Mouse (Mus musculus): ENCODE results near the gene Gmfg. TPM values are rescaled to one million over a fixed set of nuclear protein-coding genes. Genes with fewer than 3 reads are reported as not detected.

The Gmfg gene
- polyA plus RNA-seq (2014; fragmentation: Nextera tagmentation; extraction: Ambion mirVana): 11.8 and 17.9 TPM in 2 replicates

- Histone ChIP-seq H3K4me3 (ENCODE audit: low read length) (peak within 1 kb of the TSS; percentile 93), H3K9me3 (ENCODE audit: control insufficient read depth, low read length) (no peaks in the 10 kb centered on the region), H3K4me1 (ENCODE audit: control insufficient read depth, insufficient read depth, low read length) (0 out of 2 replicates have a peak, but pooled peaks cover 15% of the 10 kb centered on the region), H3K27ac (ENCODE audit: low read depth, low read length) (peak within 1 kb of the TSS; percentile 61), H3K27me3 (ENCODE audit: control insufficient read depth, insufficient read depth, low read length) (no peaks in the 10 kb centered on the region), H3K36me3 (ENCODE audit: control insufficient read depth, insufficient read depth, low read length) (peaks cover 10% of the 10 kb centered on the region; the same call in 1 of the 2 replicates), H3K4me2 (replicated peaks; ENCODE audit: low read depth, low read length) (peak within 1 kb of the TSS; percentile 63), H3K9ac (ENCODE audit: low read depth, low read length) (peak within 1 kb of the TSS; percentile 60)
- under 1% methylated on average over 16 of the region's 16 CpGs for WGBS
- peak; percentile 43 for ATAC-seq (ENCODE audit: low FRiP score, low TSS enrichment)
Measured at GRCm38 (mm10) chr7:28436932-28437570, at the start of gene Gmfg. Gmfg (plus strand) TSS chr7:28437447.

GRCm38 (mm10) chr7:28390331-28390730 is 46.9 kb upstream of the Gmfg start:
- Histone ChIP-seq H3K4me1 (ENCODE audit: control insufficient read depth, insufficient read depth, low read length) (peaks cover 10% of the 10 kb centered on the region; the same call in 1 of the 2 replicates), H3K9ac (ENCODE audit: low read depth, low read length) (no peak overlapping the region), H3K36me3 (ENCODE audit: control insufficient read depth, insufficient read depth, low read length) (peaks cover 42% of the 10 kb centered on the region), H3K4me3 (ENCODE audit: low read length) (no peak overlapping the region), H3K9me3 (ENCODE audit: control insufficient read depth, low read length) (no peaks in the 10 kb centered on the region), H3K27ac (ENCODE audit: low read depth, low read length) (no peak overlapping the region), H3K4me2 (replicated peaks; ENCODE audit: low read depth, low read length) (no peak overlapping the region), H3K27me3 (ENCODE audit: control insufficient read depth, insufficient read depth, low read length) (no peaks in the 10 kb centered on the region)
- no peak for ATAC-seq (ENCODE audit: low FRiP score, low TSS enrichment)
- 94% methylated on average over 3 of the region's 3 CpGs for WGBS

GRCm38 (mm10) chr7:28392429-28393271 is 44.6 kb upstream of the Gmfg start, which contains the start of the genes Med29 and Paf1:
Med29 (minus strand) TSS chr7:28392708.
Paf1 (plus strand) TSS chr7:28392951.
- ATAC-seq (ENCODE audit: low FRiP score, low TSS enrichment): peak; percentile 98
- Histone ChIP-seq H3K4me3 (ENCODE audit: low read length) (peak within 1 kb of the TSS; percentile 92), H3K4me1 (ENCODE audit: control insufficient read depth, insufficient read depth, low read length) (peaks cover 10% of the 10 kb centered on the region; the same call in 1 of the 2 replicates), H3K4me2 (replicated peaks; ENCODE audit: low read depth, low read length) (peak within 1 kb of the TSS; percentile 90), H3K36me3 (ENCODE audit: control insufficient read depth, insufficient read depth, low read length) (peaks cover 50% of the 10 kb centered on the region), H3K27ac (ENCODE audit: low read depth, low read length) (peak within 1 kb of the TSS; percentile 65; the same call in 1 of the 2 replicates), H3K9me3 (ENCODE audit: control insufficient read depth, low read length) (no peaks in the 10 kb centered on the region), H3K27me3 (ENCODE audit: control insufficient read depth, insufficient read depth, low read length) (no peaks in the 10 kb centered on the region), H3K9ac (ENCODE audit: low read depth, low read length) (peak within 1 kb of the TSS; percentile 86)
- under 1% methylated on average over 58 of the region's 58 CpGs for WGBS

DNA sequence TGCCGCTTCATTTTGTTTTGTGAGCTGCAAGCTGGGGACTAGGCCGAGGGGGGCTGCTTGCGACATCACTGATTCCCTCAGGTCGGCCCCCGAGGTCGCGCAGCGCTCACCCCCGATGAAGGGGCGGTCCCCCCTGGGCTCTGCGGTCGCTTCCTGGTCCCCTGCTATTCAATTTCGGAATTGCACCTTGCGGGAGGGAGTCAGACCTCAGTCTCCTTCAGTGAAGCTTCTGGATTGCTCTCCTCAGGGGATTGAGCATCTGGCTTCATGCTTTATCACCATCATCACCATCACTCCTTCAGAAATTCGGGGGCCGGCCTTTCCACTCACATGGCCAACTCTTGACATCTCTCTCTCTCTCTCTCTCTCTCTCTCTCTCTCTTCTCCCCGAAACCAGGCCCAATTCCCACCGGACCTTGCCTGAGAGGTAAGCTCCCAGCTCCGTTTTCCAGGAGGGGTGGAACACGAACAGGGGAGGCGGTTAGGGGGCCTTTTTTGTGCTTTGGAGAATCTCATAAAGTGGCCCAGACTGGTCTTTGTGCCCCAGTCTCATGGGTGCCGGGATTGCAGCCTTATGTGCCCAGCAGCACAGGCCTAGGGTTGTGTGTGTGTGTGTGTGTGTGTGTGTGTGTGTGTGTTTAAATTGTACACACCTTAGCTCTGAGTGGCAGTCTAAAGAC is 43.8 kb upstream of the Gmfg start:
- Histone ChIP-seq H3K27me3 (ENCODE audit: control insufficient read depth, insufficient read depth, low read length) (no peaks in the 10 kb centered on the region), H3K9ac (ENCODE audit: low read depth, low read length) (peak overlapping the region; percentile 86), H3K4me2 (replicated peaks; ENCODE audit: low read depth, low read length) (peak overlapping the region; percentile 90), H3K4me1 (ENCODE audit: control insufficient read depth, insufficient read depth, low read length) (peaks cover 10% of the 10 kb centered on the region; the same call in 1 of the 2 replicates), H3K4me3 (ENCODE audit: low read length) (peak overlapping the region; percentile 92), H3K27ac (ENCODE audit: low read depth, low read length) (peak overlapping the region; percentile 65; the same call in 1 of the 2 replicates), H3K9me3 (ENCODE audit: control insufficient read depth, low read length) (no peaks in the 10 kb centered on the region), H3K36me3 (ENCODE audit: control insufficient read depth, insufficient read depth, low read length) (peaks cover 51% of the 10 kb centered on the region)
- WGBS: 8% methylated on average over 22 of the region's 22 CpGs
- ATAC-seq (ENCODE audit: low FRiP score, low TSS enrichment): no peak

- no peak overlapping the region for H3K9ac ChIP-seq (ENCODE audit: low read depth, low read length)
- no peak for ATAC-seq (ENCODE audit: low FRiP score, low TSS enrichment)
- no peak overlapping the region for H3K27ac ChIP-seq (ENCODE audit: low read depth, low read length)
- no peak overlapping the region for H3K4me3 ChIP-seq (ENCODE audit: low read length)
- peaks cover 10% of the 10 kb centered on the region; the same call in 1 of the 2 replicates for H3K4me1 ChIP-seq (ENCODE audit: control insufficient read depth, insufficient read depth, low read length)
- WGBS: 98% methylated on average over 4 of the region's 4 CpGs
- H3K36me3 ChIP-seq (ENCODE audit: control insufficient read depth, insufficient read depth, low read length): peaks cover 53% of the 10 kb centered on the region
- no peak overlapping the region for H3K4me2 ChIP-seq (replicated peaks; ENCODE audit: low read depth, low read length)
- H3K9me3 ChIP-seq (ENCODE audit: control insufficient read depth, low read length): no peaks in the 10 kb centered on the region
- no peaks in the 10 kb centered on the region for H3K27me3 ChIP-seq (ENCODE audit: control insufficient read depth, insufficient read depth, low read length)
Measured at GRCm38 (mm10) chr7:28395425-28395824, 41.8 kb upstream of the Gmfg start.

DNA sequence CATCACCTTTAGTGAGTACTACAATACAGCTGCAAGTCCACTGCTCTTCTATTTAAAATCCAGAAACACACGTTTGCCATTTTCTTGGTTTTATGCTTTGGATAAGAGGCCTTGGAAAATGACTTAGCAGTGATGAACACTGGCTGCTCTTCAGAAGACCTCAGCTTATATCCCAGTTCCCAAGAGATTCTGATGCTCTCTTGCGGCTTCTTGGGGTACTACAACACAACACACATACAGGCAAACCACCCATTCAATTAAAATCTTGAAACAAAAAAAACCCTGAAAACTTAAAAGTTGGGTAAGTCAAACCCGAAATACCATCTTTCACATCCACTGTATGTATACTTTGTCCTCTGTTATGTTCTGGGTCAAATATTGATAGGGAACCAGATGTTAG is 39.2 kb upstream of the Gmfg start:
- H3K27ac ChIP-seq (ENCODE audit: low read depth, low read length): no peak overlapping the region
- no peak overlapping the region for H3K4me3 ChIP-seq (ENCODE audit: low read length)
- H3K9ac ChIP-seq (ENCODE audit: low read depth, low read length): no peak overlapping the region
- no peaks in the 10 kb centered on the region for H3K27me3 ChIP-seq (ENCODE audit: control insufficient read depth, insufficient read depth, low read length)
- no peak for ATAC-seq (ENCODE audit: low FRiP score, low TSS enrichment)
- no peak overlapping the region for H3K4me2 ChIP-seq (replicated peaks; ENCODE audit: low read depth, low read length)
- peaks cover 5% of the 10 kb centered on the region; the same call in 1 of the 2 replicates for H3K4me1 ChIP-seq (ENCODE audit: control insufficient read depth, insufficient read depth, low read length)
- peaks cover 74% of the 10 kb centered on the region for H3K36me3 ChIP-seq (ENCODE audit: control insufficient read depth, insufficient read depth, low read length)
- no peaks in the 10 kb centered on the region for H3K9me3 ChIP-seq (ENCODE audit: control insufficient read depth, low read length)
- 63% methylated on average over 3 of the region's 3 CpGs for WGBS

DNA sequence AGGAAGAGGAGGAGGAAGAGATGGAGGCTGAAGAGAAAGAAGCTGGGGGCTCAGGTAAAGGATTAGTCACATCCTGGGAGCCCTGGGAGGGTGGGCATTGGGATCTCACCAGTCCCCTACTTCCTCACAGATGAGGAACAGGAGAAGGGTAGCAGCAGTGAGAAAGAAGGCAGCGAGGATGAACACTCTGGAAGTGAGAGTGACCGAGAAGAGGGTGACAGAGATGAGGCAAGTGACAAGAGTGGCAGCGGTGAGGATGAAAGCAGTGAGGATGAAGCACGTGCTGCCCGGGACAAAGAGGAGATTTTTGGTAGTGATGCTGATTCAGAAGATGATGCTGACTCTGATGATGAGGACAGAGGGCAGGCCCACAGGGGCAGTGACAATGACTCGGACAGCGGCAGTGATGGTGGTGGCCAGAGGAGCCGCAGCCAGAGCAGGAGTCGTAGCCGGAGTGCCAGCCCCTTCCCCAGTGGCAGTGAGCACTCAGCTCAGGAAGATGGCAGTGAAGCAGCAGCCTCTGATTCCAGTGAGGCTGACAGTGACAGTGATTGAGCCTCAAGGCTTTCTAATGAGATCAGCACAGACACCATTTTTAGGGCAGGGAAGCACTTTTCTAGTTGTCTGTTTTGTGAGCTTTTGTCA is 38.4 kb upstream of the Gmfg start:
- no peak overlapping the region for H3K4me2 ChIP-seq (replicated peaks; ENCODE audit: low read depth, low read length)
- ATAC-seq (ENCODE audit: low FRiP score, low TSS enrichment): no peak
- no peaks in the 10 kb centered on the region for H3K9me3 ChIP-seq (ENCODE audit: control insufficient read depth, low read length)
- peaks cover 82% of the 10 kb centered on the region for H3K36me3 ChIP-seq (ENCODE audit: control insufficient read depth, insufficient read depth, low read length)
- H3K4me3 ChIP-seq (ENCODE audit: low read length): no peak overlapping the region
- peaks cover under 1% of the 10 kb centered on the region; the same call in 1 of the 2 replicates for H3K4me1 ChIP-seq (ENCODE audit: control insufficient read depth, insufficient read depth, low read length)
- no peaks in the 10 kb centered on the region for H3K27me3 ChIP-seq (ENCODE audit: control insufficient read depth, insufficient read depth, low read length)
- no peak overlapping the region for H3K27ac ChIP-seq (ENCODE audit: low read depth, low read length)
- WGBS: 91% methylated on average over 10 of the region's 10 CpGs
- H3K9ac ChIP-seq (ENCODE audit: low read depth, low read length): no peak overlapping the region

DNA sequence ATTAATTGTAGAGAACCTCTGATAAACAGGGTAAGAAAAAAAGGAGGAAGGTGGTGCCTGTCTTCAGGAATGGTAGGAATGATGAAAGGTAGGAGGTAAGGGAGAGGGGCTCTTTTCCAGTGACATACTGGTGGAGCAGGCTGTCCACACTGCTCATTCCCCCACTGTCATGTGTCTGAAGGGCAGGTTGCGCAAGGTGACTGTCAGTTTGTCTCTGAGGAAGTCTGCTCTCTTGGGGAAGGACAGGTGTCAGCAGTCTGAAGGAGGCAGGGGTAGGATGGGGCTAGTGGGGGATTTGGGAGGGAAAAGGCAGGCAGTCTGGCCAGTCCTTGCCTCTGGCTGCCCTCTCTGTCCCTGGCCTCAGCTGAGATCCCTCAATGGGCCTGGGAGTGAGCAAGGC is 36.2 kb upstream of the Gmfg start:
- no peaks in the 10 kb centered on the region for H3K27me3 ChIP-seq (ENCODE audit: control insufficient read depth, insufficient read depth, low read length)
- H3K4me3 ChIP-seq (ENCODE audit: low read length): no peak overlapping the region
- H3K9me3 ChIP-seq (ENCODE audit: control insufficient read depth, low read length): no peaks in the 10 kb centered on the region
- no peak overlapping the region for H3K27ac ChIP-seq (ENCODE audit: low read depth, low read length)
- ATAC-seq (ENCODE audit: low FRiP score, low TSS enrichment): no peak
- H3K9ac ChIP-seq (ENCODE audit: low read depth, low read length): no peak overlapping the region
- peaks cover 93% of the 10 kb centered on the region for H3K36me3 ChIP-seq (ENCODE audit: control insufficient read depth, insufficient read depth, low read length)
- 93% methylated on average over 1 of the region's 1 CpGs for WGBS
- no peaks in the 10 kb centered on the region for H3K4me1 ChIP-seq (ENCODE audit: control insufficient read depth, insufficient read depth, low read length)
- H3K4me2 ChIP-seq (replicated peaks; ENCODE audit: low read depth, low read length): no peak overlapping the region

All from kidney, embryonic 14.5 days (tissue).